Mouse (Mus musculus): ENCODE measurements around the gene Lrp2.
"Not testable (repeated sequence)": the region's sequence is repeated elsewhere in the genome, so short reads cannot be mapped to it uniquely, and the experiment has no call there.

Gene Lrp2

DNA sequence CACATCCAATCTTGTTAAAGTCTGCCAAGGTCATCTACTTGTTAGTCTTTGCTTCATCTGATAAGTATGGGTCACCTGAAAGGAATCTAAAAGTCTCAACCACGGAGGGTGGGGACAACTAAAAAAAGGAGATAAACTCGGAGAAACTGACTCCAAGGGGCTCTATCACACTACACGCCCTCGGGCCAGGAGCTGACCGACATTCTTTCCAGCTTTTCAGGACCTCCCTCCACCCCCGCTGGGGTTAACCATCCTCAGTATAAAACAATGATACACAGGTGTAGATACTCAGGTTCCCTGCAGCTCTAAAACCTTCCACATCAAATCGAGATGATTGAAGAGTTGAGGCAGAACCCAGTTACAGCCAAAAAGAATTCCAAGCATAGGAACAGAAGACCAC is 3.0 kb downstream of the Lrp2 start:
- DNase-seq (ENCODE audit: low spot score in 2 of 2): no peak

DNA sequence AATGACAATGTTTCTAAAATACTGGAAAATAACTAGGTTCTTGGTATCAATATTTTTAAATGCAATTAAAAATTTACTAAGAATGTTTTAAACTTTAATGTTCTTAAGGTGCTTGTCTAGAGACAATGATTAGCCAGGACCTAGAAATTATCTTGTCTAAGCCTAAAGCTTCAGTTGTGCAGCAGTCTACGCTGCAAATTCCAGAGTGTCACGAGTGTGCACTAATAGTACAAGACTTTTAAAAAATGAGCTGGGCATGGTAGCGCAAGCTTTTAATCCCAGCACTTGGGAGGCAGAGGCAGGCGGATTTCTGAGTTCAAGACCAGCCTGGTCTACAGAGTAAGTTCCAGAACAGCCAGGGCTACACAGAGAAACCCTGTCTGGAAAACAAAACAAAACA is 3.8 kb downstream of the Lrp2 start:
- not testable (repeated sequence) for DNase-seq (ENCODE audit: low spot score in 2 of 2)

DNA sequence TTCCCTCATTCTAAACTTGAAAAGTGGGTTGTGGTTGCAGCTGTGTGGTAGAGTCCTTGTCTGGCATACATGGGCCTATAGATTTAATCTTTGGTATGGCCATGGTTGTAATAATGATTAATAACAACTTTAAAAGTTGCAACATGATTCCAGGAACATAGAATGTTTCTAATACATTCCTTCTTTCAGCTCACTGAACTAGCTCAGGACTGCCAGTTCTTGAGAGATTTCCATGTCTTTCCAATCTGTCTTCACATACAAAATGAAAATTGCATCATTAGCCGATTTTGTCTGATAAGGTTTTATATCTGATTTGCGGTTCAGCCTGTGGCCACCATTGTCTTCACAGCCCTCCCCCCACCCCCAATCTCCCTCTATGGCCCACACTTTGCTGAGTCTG is 5.8 kb downstream of the Lrp2 start:
- no peak for DNase-seq (ENCODE audit: low spot score in 2 of 2)

GRCm38 (mm10) chr2:69578206-69578605 is 7.7 kb downstream of the Lrp2 start:
- no peak for DNase-seq (ENCODE audit: low spot score in 2 of 2)

- no peak for DNase-seq (ENCODE audit: low spot score in 2 of 2)
Measured at GRCm38 (mm10) chr2:69576531-69576930, 9.3 kb downstream of the Lrp2 start.

- no peak for DNase-seq (ENCODE audit: low spot score in 2 of 2)
Measured at GRCm38 (mm10) chr2:69574934-69575333, 10.9 kb downstream of the Lrp2 start.

GRCm38 (mm10) chr2:69574261-69574660 is 11.6 kb downstream of the Lrp2 start:
- DNase-seq (ENCODE audit: low spot score in 2 of 2): no peak

- DNase-seq (ENCODE audit: low spot score in 2 of 2): no peak
Measured at GRCm38 (mm10) chr2:69573733-69574054, 12.2 kb downstream of the Lrp2 start.

GRCm38 (mm10) chr2:69573038-69573732 is 12.7 kb downstream of the Lrp2 start:
- no peak for DNase-seq (ENCODE audit: low spot score in 2 of 2)

- DNase-seq (ENCODE audit: low spot score in 2 of 2): no peak
Measured at GRCm38 (mm10) chr2:69570556-69570955, 15.3 kb downstream of the Lrp2 start.

GRCm38 (mm10) chr2:69566281-69566680 is 19.6 kb downstream of the Lrp2 start:
- DNase-seq (ENCODE audit: low spot score in 2 of 2): no peak

GRCm38 (mm10) chr2:69563492-69563891 is 22.4 kb downstream of the Lrp2 start:
- no peak for DNase-seq (ENCODE audit: low spot score in 2 of 2)

DNA sequence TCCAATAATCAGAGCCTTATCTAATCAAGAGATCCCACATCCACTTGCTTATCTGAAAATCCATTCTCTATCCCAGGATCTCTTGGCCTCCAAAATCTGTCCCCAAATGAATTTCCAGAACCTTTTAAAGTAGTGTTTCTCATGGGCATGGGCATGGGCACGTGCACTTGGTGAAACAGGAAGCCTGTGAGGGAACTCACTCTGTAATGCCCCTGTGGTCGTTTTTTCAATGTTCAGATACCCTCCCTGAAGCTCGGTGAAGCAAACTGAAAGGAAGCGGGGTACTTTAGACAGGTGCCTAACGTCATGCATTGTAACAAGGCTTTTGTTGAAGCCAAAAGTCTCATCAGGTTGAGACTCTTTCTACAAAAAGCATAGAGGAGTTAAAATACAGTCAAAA is 23.1 kb downstream of the Lrp2 start:
- no peak for DNase-seq (ENCODE audit: low spot score in 2 of 2)

GRCm38 (mm10) chr2:69560221-69560620 is 25.6 kb downstream of the Lrp2 start:
- no peak for DNase-seq (ENCODE audit: low spot score in 2 of 2)

GRCm38 (mm10) chr2:69559380-69559779 is 26.5 kb downstream of the Lrp2 start:
- no peak for DNase-seq (ENCODE audit: low spot score in 2 of 2)

- no peak for DNase-seq (ENCODE audit: low spot score in 2 of 2)
Measured at GRCm38 (mm10) chr2:69556686-69557085, 29.2 kb downstream of the Lrp2 start.

- no peak for DNase-seq (ENCODE audit: low spot score in 2 of 2)
Measured at GRCm38 (mm10) chr2:69551639-69552038, 34.2 kb downstream of the Lrp2 start.

- DNase-seq (ENCODE audit: low spot score in 2 of 2): no peak
Measured at GRCm38 (mm10) chr2:69546823-69547222, 39.0 kb downstream of the Lrp2 start.

- no peak for DNase-seq (ENCODE audit: low spot score in 2 of 2)
Measured at GRCm38 (mm10) chr2:69536018-69536417, 49.8 kb downstream of the Lrp2 start.

- no peak for DNase-seq (ENCODE audit: low spot score in 2 of 2)
Measured at GRCm38 (mm10) chr2:69531528-69532055, 54.3 kb downstream of the Lrp2 start.

- DNase-seq (ENCODE audit: low spot score in 2 of 2): no peak
Measured at GRCm38 (mm10) chr2:69530691-69531527, 55.0 kb downstream of the Lrp2 start.

- DNase-seq (ENCODE audit: low spot score in 2 of 2): no peak
Measured at GRCm38 (mm10) chr2:69530126-69530525, 55.7 kb downstream of the Lrp2 start.

DNA sequence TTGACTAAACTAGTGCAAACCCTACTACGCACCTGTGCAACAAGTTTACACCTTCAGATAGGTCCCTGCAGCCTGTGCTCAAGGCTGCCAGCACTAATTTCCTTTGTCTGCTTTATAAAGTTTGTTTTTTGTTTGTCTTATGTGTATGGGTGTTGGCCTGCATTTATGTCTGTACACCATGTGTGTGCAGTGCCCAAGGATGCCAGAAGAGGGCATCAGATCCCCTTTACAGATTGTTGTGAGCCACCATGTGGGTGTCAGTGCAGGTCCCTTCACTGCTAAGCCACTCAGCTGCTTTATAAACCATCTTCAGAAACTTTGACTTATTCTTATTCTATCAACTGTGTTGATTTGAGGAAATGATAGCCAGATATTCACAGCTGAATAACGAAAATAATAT is 65.6 kb downstream of the Lrp2 start:
- DNase-seq (ENCODE audit: low spot score in 2 of 2): no peak

All from urinary bladder, postnatal 4 days (tissue).